Mouse (Mus musculus) forebrain, embryonic 11.5 days (tissue): ENCODE results near the gene Gm27021. TPM values are rescaled to one million over a fixed set of nuclear protein-coding genes. Genes with fewer than 3 reads are reported as not detected.

Experiments
- ATAC-seq: fragments of 200-750 bp; cut with Nextera tagmentation; replicated peaks from 2 replicates; pipeline ENCODE4 v1.8.0; 2017; ENCODE audit warnings: moderate TSS enrichment; ENCODE audit not compliant: low FRiP score
- DNase-seq: peaks from one replicate; pipeline ENCODE4 v3.0.0-alpha.2; 2017; ENCODE audit warnings: low spot score
- H3K27ac ChIP-seq: fragments of 300-500 bp; sonication (generic); 2 replicates; pipeline ENCODE4 v1.5.1; 2014; ENCODE audit warnings: low read depth, low read length
- H3K27me3 ChIP-seq: fragments of 300-500 bp; sonication (generic); 2 replicates; pipeline ENCODE4 v1.6.1; 2014; ENCODE audit warnings: mild to moderate bottlenecking, low read length, mixed read lengths; ENCODE audit not compliant: control insufficient read depth, insufficient read depth
- H3K36me3 ChIP-seq: fragments of 300-500 bp; sonication (generic); 2 replicates; pipeline ENCODE4 v1.6.1; 2014; ENCODE audit warnings: mild to moderate bottlenecking, low read length, moderate library complexity, mixed read lengths; ENCODE audit not compliant: control insufficient read depth, insufficient read depth
- H3K4me1 ChIP-seq: fragments of 300-500 bp; sonication (generic); replicated peaks from 2 replicates; pipeline ENCODE4 v1.6.1; 2014; ENCODE audit warnings: low read length, mixed read lengths; ENCODE audit not compliant: control insufficient read depth, insufficient read depth
- H3K4me2 ChIP-seq: fragments of 300-500 bp; sonication (generic); 2 replicates; pipeline ENCODE4 v1.6.1; 2014; ENCODE audit warnings: low read depth, mild to moderate bottlenecking, low read length, moderate library complexity, mixed read lengths; ENCODE audit not compliant: severe bottlenecking
- H3K4me3 ChIP-seq: fragments of 300-500 bp; sonication (generic); 2 replicates; pipeline ENCODE4 v1.5.1; 2014; ENCODE audit warnings: low read depth, low read length
- H3K9ac ChIP-seq: fragments of 300-500 bp; sonication (generic); 2 replicates; pipeline ENCODE4 v1.6.1; 2014; ENCODE audit warnings: low read length
- H3K9me3 ChIP-seq: fragments of 300-500 bp; sonication (generic); 2 replicates; pipeline ENCODE4 v1.6.1; 2016; ENCODE audit warnings: low read length, mixed read lengths; ENCODE audit not compliant: control insufficient read depth
- WGBS: fragments of 180-500 bp; shearing (Covaris S2); extraction: QIAGEN DNeasy Blood & Tissue Kit; methylation state at CpG from one replicate; pipeline ENCODE4 v1.1.7; 2014; 5-methylcytosine and 5-hydroxymethylcytosine counted together
- polyA plus RNA-seq: library from polyadenylated mRNA; unstranded; fragments of >200 nt; fragmentation: Nextera tagmentation; extraction: Ambion mirVana; gene quantifications from 2 replicates; pipeline ENCODE4 v1.2.1, GENCODE M21; 2014

Gm27021 gene
- polyA plus RNA-seq, 1 experiment from 2014 or later: 3.3 TPM

GRCm38 (mm10) chr8:120642031-120642662 lies 25.7 kb downstream of the Gm27021 start:
- H3K4me1 ChIP-seq: no peaks in the 10 kb centered on the region
- no peaks in the 10 kb centered on the region for H3K36me3 ChIP-seq
- H3K27me3 ChIP-seq: no peaks in the 10 kb centered on the region
- H3K27ac ChIP-seq: no peak overlapping the region
- H3K4me3 ChIP-seq: no peak overlapping the region
- no peak for DNase-seq
- 70% methylated on average over 10 of the region's 10 CpGs for WGBS
- H3K9me3 ChIP-seq: no peaks in the 10 kb centered on the region
- no peak for ATAC-seq
- H3K9ac ChIP-seq: no peak overlapping the region
- H3K4me2 ChIP-seq: no peak overlapping the region

GRCm38 (mm10) chr8:120641245-120641644 lies 26.6 kb downstream of the Gm27021 start:
- no peaks in the 10 kb centered on the region for H3K36me3 ChIP-seq
- no peak overlapping the region for H3K9ac ChIP-seq
- no peak overlapping the region for H3K4me2 ChIP-seq
- H3K4me3 ChIP-seq: no peak overlapping the region
- DNase-seq: no peak
- WGBS: 27% methylated on average over 8 of the region's 8 CpGs
- ATAC-seq: no peak
- H3K9me3 ChIP-seq: no peaks in the 10 kb centered on the region
- H3K27me3 ChIP-seq: no peaks in the 10 kb centered on the region
- no peaks in the 10 kb centered on the region for H3K4me1 ChIP-seq
- no peak overlapping the region for H3K27ac ChIP-seq

GRCm38 (mm10) chr8:120634329-120634839 lies 33.5 kb downstream of the Gm27021 start:
- DNase-seq: peak; percentile 71
- Histone ChIP-seq H3K9ac (peak overlapping the region; percentile 43), H3K4me2 (peak overlapping the region; percentile 95), H3K27me3 (peaks cover 23% of the 10 kb centered on the region), H3K4me3 (peak overlapping the region; percentile 50), H3K36me3 (no peaks in the 10 kb centered on the region), H3K27ac (no peak overlapping the region), H3K4me1 (peaks cover 9% of the 10 kb centered on the region; the same call in 1 of the 2 replicates), H3K9me3 (no peaks in the 10 kb centered on the region)
- WGBS: 1% methylated on average over 34 of the region's 42 CpGs
- ATAC-seq: peak; percentile 33; the same call in 1 of the 2 replicates

GRCm38 (mm10) chr8:120633665-120634271 lies 34.1 kb downstream of the Gm27021 start:
- 0 out of 2 replicates have a peak, but pooled peaks have one; percentile 5 for ATAC-seq
- Histone ChIP-seq H3K27me3 (peaks cover 23% of the 10 kb centered on the region), H3K9ac (peak overlapping the region; percentile 43), H3K4me3 (peak overlapping the region; percentile 50), H3K36me3 (no peaks in the 10 kb centered on the region), H3K9me3 (no peaks in the 10 kb centered on the region), H3K4me2 (peak overlapping the region; percentile 95), H3K4me1 (peaks cover 9% of the 10 kb centered on the region; the same call in 1 of the 2 replicates), H3K27ac (no peak overlapping the region)
- DNase-seq: peak; percentile 67
- under 1% methylated on average over 44 of the region's 44 CpGs for WGBS

- Histone ChIP-seq H3K36me3 (no peaks in the 10 kb centered on the region), H3K4me2 (peak overlapping the region; percentile 95), H3K4me1 (peaks cover 9% of the 10 kb centered on the region; the same call in 1 of the 2 replicates), H3K27me3 (peaks cover 23% of the 10 kb centered on the region), H3K4me3 (peak overlapping the region; percentile 50; the same call in 1 of the 2 replicates), H3K9me3 (no peaks in the 10 kb centered on the region), H3K27ac (no peak overlapping the region), H3K9ac (no peak overlapping the region)
- 27% methylated on average over 17 of the region's 17 CpGs for WGBS
- ATAC-seq (no peak), DNase-seq (no peak)
Observed at GRCm38 (mm10) chr8:120632969-120633664, 34.8 kb downstream of the Gm27021 start.

DNA sequence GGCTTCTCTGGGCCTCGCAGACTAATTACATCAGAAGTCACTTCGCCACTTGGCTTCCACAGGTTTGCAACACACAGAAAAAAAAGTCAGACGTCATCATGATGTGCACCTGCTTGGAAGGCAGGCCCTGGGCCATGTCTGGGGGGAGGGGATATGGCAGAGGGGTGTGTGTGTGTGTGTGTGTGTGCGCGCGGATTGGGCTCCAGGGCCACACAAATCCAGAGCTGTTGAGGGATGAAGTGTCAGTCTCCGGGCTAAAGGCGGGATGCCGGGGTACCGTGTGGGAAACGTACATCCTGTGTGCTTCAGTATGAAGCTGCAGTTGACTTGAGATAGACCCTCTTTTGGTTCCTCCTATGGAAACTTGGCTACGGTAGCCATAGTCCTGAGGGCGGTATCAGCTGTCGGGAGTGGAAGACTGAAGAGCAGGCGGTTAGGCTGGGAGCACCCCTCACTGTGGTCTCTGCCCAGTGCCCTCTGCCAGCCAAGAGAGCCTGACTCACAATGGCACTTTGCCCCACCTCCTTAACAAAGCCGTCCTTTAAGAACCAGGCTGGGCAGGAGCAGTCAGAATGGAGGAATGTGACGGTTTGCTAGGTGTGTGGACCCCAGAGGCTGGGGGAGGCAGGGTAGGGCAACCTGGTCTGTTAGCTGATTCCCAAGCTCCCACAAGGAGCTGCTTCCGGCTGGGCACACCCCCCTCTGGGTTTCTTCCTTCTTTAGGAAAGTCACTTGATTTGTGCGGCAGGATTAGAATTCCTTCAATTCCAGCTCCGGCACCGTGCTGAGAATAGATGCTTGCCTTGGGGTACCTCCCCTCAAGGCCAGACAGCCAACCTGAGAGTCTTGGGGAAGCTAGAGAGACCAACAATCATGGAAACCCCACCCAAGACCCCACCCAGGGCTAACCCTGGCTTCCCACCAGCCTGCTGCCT lies 36.2 kb downstream of the Gm27021 start:
- peaks cover 23% of the 10 kb centered on the region for H3K27me3 ChIP-seq
- H3K36me3 ChIP-seq: no peaks in the 10 kb centered on the region
- ATAC-seq (no peak), DNase-seq (no peak)
- H3K9me3 ChIP-seq: no peaks in the 10 kb centered on the region
- no peak overlapping the region for H3K4me2 ChIP-seq
- H3K4me3 ChIP-seq: no peak overlapping the region
- H3K9ac ChIP-seq: no peak overlapping the region
- H3K4me1 ChIP-seq: peaks cover 9% of the 10 kb centered on the region; the same call in 1 of the 2 replicates
- WGBS: 73% methylated on average over 21 of the region's 21 CpGs
- H3K27ac ChIP-seq: no peak overlapping the region

GRCm38 (mm10) chr8:120630848-120631247 lies 37.0 kb downstream of the Gm27021 start:
- 53% methylated on average over 6 of the region's 6 CpGs for WGBS
- Histone ChIP-seq H3K36me3 (no peaks in the 10 kb centered on the region), H3K27ac (no peak overlapping the region), H3K27me3 (peaks cover 23% of the 10 kb centered on the region), H3K4me1 (peaks cover 9% of the 10 kb centered on the region; the same call in 1 of the 2 replicates), H3K4me2 (no peak overlapping the region), H3K4me3 (no peak overlapping the region), H3K9me3 (no peaks in the 10 kb centered on the region), H3K9ac (no peak overlapping the region)
- DNase-seq (no peak), ATAC-seq (no peak)

GRCm38 (mm10) chr8:120630031-120630430 lies 37.8 kb downstream of the Gm27021 start:
- H3K9me3 ChIP-seq: no peaks in the 10 kb centered on the region
- H3K4me1 ChIP-seq: peaks cover 9% of the 10 kb centered on the region; the same call in 1 of the 2 replicates
- H3K27me3 ChIP-seq: peaks cover 20% of the 10 kb centered on the region
- no peak for DNase-seq
- no peaks in the 10 kb centered on the region for H3K36me3 ChIP-seq
- H3K27ac ChIP-seq: no peak overlapping the region
- no peak overlapping the region for H3K4me3 ChIP-seq
- no peak overlapping the region for H3K4me2 ChIP-seq
- 33% methylated on average over 5 of the region's 5 CpGs for WGBS
- H3K9ac ChIP-seq: no peak overlapping the region
- no peak for ATAC-seq
